Mouse (Mus musculus) lung, postnatal 10 days (tissue): Measurements from ENCODE around the gene Rell1.
A peak's percentile ranks its signal among the peaks of the same experiment; 100 is the strongest.
"Not testable (repeated sequence)": the region's sequence is repeated elsewhere in the genome, so short reads cannot be mapped to it uniquely, and the experiment has no call there.

Experiments used
- DNase-seq: peaks from one replicate; pipeline ENCODE4 v3.0.0; 2021

Gene Rell1

DNA sequence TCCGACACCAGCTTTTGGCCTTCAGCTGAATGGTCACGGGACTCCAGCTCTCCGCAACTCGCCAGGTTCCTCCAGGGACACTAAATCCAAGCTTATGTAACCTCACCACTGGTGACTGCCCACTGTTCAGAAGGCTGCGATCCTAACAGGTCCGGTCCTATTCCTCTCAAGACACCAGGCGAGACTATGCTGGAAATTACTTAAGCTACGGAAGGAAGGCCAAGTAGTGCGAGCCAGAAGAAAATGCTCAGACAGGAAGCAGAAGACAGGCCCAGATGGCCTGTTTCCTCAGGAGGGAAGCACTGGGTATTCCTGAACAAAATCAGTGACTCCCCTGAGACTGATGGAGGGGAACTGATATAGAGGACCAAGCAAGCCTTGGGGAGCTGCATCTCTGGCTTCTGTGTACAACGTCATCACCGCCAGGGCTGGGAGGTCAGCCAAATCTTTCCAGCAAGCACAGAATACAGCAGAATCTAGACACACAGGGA is 17.2 kb downstream of the Rell1 start:
- DNase-seq = peak; percentile 41

DNA sequence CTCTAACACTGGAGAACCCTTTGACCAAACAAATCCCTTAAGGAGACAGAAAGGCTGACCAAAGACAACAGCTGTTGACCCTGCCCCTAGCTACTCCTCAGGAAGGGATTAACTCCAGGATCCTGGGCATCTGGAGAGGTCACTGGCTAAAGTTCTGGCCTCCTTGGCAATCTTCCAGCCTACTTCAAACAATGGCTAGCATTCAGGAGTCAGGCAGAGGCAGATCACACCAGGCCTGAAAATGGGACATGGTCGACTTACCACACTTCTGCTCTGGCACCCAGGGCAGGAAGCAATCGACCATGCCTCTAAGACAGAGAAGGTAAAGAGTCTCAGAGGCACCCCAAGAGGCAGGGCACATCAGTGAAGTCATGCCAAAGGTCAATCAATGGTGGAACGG is 19.5 kb downstream of the Rell1 start:
- DNase-seq = peak; percentile 51

DNA sequence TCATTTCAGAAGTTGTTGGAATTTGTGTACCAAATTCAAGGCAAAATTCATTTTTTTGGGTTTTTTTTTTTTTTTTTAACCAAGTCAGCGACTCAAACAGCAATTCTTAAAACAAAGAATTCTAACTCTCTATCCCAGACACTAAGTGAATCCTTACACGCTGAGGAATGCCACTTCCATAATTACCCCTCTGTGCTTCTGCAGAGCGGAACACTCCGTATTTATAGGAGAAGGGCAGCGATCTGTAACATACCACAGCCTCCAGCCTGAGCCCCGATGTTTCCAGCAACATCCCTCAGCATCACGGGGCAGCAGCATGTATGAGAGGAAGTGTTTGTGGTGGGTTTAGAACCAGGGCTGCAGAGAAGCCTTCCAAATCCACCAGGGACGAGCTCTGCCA is 21.2 kb downstream of the Rell1 start:
- no peak for DNase-seq

DNA sequence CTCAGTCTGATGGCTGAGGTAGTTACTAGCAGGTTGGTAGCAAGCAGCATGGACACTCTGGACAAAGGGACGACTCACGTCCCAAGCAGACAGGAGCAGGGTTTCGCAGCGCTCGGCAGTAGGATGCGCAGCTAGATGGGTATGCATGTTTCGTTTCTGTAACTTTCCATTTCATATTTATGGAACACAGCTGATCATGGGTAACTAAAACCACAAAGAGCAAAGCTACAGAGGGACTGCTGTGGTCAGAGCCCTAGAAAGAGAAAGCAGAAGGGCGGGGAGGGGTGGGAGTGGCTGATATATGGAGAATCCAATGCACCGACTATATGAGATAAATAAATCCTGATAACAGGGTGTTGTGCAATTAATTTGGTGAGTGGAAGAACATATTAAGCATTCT is 25.4 kb downstream of the Rell1 start:
- no peak for DNase-seq

DNA sequence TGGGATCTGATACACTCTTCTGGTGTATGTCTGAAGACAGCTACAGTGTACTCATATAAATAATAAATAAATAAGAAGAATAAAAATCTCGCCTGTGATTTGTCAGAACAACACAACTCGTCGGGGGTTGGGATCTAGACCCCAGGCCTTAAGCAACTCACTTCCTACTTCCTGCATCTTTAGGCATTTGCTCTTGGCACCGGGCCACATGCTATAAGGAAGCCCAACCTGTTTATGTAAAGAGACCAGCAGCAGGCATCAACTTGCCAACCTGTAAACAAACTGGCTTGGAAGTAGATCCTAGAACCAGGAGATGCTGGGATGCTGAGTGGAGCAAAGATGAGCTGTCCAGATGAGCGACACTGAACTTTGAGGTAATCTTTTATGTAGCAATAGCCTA is 26.8 kb downstream of the Rell1 start:
- no peak for DNase-seq

DNA sequence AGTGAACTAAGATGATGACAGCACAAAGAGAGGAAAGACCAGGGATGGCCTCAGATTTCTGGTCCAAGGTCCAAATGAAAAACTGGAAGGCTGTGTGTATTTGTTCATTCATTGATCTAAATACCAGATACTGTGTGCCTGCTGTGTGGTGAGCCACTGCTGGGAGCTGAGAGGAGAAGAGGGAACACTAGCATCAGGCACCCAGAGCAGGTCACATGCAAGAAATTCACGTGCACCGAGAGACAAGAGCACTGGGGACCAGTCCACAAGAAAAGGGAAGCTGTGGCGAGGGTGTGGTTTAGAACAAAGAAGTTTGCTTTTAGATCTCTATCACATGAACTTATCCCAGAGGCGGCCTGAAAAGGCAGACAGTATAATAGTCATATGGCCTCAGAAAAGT is 30.1 kb downstream of the Rell1 start:
- DNase-seq = peak; percentile 23

DNA sequence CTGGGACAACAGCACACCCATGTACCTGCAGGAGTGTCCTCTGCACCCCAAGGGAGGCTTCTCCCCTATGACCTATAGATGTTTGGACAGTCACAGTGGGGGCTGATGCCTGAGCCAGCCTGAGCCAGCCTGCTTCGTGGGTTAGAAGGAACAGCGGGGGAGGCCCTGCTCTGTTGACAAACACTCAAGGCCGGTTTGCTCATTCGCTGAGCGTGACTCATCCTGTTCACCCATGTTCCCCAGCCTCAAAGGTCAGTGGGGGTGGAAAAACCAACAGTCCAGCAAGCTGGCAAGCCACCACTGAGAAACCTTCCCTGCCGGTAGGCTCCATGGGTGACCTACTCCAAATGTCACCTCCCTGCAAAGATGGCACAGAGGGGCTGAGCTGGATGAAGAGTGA is 32.0 kb downstream of the Rell1 start:
- DNase-seq = peak; percentile 52

DNA sequence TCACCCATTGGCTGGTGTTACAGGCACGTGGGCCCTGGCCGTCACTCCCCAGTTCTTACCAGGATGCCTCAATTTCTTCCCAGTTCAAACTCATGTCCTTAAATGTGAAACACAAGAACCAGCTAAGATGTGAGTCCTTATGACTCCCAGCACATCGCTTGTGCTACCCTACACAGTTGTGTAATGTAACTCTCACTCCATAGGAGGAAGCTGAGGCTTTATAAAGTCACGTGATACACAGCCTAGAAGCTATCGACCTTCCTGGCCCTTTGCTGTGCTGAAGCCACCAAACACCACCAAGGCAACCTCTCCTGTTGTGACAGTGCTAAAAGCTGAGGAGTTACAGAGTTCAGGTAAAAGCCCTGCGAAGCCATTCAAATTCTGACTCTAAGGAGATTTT is 33.1 kb downstream of the Rell1 start:
- no peak for DNase-seq

DNA sequence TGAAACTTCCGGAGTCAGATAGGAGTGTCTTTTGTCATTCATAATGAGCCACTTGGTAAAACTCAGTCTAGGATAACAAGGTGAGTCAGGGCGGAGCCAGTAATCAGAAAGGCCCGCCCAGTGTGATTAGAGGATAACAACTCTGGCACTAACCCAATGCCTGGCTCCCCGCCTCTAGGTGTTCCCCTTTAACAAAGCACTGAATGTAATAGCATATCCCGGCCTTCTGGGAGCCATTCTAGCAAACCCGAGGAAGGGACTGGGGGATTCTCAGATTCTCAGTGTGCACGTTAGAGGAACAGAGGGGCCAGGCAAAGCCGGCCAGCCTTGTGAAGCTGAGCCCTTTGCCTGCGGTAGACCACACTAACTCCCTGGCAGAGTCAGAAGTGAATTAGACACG is 35.9 kb downstream of the Rell1 start:
- peak; percentile 22 for DNase-seq

DNA sequence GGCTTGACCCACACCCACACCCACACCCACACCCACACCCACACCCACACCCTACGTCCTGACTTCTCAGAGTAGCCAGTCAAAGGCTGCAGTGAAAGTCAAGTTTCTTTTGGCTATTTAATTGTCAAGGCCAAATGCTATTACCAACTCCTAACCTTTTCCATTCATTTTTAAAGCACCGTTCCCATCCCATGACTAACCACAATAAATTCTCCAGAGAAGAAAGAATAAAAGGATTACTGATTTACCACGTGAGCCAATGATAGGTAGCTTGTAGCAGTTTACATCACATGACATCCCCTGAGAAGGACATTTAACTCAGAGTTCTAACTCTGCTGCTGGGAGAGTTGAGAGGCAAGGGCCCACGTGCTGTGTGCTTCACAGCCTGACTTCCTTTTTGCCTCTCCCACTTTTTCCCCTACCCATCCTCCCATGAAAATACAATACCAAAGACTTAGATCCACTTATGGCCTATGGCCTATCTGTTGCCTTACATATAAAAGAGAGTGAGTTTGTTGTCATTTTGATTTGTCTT is 37.8 kb downstream of the Rell1 start:
- no peak for DNase-seq

DNA sequence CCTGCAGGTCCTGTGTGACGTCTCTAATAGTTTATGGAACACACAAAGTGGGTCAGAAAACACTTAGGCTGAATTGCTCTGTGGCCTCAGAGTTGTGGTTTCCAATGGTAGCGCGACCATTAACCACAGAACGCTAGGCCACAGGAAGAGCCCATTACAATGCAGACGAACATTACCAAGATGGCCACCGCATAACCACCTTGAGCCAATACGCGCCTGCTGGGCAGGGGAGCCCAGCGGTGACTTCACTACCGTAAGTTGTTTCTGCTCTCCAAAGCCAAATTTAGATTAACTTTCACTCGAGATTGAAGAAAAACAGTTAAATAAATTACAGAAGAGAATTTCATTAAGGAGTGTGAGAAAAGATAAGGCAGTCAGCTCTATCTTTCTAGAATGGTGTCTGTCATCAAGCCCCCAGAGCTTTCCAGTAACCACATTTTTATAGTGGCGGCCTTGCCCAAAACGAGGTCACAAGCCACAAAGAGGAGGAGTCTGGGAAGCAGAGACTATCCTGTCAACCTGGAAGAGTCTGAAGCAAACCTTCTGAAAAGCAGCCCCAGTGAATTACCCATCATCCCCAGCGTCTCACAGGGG is 43.6 kb downstream of the Rell1 start:
- no peak for DNase-seq

DNA sequence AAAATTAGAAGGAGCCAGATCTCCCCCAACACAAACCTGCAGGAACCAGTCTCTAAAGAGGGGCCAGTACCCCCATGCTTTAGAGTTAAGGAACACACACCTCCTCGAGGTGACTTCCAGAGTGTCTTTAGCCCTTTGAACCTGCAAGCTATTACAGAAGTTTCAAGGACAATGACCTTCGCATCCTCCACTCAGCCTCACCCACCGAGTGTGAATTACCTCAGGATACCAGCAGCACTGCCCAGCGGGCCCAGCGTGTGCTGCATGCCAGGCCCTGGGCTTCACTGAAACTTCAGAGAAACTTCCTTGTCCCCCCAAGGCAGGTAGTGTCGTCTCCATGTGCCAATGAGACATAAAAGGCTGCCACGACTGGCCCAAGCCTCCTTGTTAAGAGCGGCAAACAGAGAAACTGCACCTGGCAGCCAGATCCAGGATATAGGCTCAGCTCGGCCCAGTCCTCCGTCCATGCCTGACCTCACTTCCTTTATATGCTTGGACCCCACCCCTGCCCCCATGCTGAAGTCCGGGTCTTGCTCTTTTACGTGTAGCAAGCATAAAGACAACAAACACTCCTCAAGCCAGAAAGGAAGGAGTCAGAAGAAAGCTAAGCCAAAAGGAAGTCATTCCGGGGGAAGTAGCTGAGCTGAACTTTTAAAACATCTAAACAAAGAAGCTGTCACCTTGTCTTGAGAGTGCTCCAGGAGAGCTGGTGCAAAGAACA is 45.2 kb downstream of the Rell1 start:
- peak; percentile 62 for DNase-seq

DNA sequence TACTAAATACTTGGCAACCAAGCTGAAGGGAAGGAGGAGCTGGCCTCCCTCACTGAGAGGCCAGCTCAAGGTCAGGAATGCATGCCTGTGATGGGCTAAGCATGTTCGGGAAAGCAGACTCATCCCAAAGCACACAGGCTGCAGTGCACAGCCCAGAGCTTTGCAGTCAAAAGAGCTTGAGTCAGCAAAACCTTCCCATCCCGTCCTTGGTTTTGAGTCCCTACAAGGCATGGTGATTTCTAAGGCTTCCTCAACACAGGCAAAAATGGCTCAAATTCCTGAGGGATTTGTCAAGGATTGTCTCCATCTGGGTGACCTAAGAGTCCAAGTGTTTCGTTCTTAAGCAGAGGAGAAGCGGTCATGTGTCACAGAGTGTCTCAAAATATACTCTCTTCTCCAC is 50.5 kb downstream of the Rell1 start:
- DNase-seq = peak; percentile 53

DNA sequence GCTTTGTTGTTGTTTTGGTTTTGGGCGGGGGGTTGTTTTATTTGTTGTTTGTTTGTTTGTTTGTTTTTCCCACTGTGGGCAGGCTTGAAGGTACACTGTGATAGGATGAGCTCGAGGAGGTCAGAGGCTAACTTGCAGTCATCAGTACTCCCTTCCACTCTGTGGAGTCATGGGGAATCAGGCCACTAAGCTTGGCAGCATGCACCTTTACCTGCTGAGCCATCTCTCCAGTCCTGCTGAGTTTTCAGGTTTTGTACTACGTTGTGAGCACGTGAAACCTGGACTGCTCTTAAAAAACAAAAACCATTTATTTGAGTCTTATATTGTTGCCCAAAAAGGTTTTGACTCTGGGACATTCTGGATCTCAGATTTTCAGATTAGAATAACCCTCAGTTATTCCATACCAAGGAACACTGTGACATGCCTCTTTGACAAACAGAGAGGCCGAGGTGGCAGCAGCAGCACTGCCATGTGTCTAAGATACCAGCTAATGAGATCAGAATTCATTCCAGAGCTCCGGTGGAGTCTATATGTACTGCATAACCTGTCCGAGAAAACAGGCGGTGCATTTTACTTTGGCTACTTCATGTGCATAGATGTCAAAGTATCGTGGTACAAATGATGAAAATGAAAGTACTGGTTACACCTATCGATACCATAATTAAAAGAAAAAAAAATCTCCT is 52.1 kb downstream of the Rell1 start:
- no peak for DNase-seq

DNA sequence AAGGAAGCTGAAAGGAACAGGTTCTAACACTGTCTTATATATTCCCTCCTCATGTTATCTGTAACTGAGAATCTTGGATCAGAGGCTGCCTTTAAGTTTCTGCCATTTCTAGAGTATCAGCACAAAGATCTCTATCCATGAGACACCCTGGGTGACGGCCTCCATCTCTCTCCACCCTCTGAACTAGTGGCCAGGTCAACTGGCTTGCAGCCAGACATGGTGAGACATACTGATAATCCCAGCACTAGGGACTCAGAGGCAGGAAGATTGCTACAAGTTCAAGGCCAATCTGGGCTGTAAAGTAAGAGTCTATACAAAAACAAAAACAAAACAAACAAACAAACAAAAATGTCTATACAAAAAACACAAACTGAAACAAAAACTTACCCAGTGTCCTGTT is 53.8 kb downstream of the Rell1 start:
- DNase-seq = no peak

DNA sequence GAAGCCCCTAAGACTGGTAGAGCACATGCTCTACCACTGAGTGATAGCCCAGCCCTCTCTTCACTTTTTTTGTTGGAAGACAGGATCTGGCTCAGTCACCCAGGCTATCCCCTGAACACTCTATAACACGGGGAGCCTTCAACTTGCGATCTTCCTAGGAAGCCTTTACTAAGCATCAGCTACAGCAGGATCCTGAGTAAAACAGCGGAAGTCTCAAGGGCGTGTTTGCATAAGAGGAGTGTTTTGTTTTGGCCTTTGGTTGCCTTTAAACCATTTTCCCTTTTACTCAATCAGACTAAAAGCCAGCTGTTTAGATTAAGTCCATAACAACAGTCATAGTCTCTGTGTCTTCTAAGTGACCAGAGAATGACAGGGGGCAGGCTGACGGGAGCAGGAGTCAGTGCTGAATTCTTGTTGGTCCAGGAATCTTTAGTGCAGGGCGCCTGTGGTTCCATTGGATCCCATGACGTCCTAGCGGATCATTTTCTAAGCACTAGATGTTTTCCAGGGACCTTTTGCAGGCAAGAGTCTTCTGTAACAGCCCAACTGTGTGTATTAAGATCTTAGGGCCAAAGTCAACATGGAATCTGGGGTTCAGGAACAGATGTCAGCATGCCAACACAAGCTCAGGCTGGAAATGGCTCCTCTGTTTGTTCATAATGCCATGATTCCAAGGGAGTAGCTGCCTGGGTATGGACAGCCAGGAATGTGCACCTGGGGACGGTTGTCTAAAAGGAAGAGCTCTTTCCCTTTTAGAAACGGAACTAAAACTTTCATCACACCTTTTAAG is 58.3 kb downstream of the Rell1 start:
- peak; percentile 13 for DNase-seq

DNA sequence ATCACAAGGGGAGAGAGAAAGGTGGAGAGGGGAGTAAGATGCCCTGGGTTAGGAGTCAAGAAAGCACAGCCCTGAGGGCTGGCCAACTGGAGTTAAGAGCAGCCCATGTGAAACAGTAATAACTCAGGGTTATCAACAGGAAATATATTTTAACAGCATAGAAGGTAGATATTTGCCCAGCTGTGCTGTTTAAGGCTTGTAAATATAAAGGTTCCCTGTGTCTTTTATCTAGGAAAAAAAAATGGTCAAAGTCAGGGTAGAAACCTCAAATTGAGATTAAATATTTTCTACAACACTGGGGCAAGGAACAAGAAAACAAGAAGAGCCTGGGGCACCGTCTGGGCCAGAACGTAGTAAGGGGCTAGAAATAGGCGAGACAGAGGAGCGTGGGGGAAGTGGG is 61.2 kb downstream of the Rell1 start:
- no peak for DNase-seq

DNA sequence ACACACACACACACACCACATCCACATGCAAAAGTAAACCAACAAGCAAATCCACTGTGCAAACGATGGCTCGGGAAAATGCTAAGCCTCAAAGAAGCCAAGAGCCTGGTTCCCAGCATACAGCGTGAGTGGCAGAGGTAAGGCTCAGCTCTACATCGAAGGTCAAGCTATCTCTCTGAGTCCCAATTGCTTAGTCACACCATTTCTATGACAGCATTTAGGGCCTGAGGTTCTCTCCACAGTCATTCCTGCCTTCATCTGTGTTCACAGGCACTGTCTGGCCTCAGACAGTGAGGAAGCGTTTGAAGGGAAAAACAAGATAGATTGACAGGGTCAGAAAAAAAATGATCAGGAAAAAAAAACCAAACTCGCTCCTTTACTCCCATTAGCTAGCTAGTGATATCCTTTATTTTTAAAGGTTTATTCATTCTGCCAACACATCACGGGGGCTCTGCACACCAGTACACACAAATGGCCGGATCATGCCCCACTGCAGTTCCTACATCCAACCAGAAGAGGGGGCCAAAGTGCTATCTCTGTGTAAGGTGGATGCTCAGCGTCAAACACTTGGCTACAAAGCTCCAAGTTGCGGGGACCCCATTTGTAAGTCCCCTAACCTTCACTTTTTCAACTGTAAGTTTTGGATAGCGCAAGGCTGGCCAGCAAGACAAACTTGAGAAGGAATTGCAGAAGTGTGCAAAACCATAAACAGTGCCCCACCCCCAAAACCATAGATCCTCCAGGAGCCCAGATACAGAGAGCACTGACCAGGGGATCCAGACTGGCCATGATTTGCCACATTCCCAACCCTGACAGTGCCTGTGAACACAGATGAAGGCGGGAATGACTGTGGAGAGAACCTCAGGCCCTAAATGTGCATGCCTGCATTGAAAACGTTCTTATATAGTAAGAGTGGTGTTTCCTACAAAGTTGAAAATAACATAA is 62.3 kb downstream of the Rell1 start:
- DNase-seq = peak; percentile 87

DNA sequence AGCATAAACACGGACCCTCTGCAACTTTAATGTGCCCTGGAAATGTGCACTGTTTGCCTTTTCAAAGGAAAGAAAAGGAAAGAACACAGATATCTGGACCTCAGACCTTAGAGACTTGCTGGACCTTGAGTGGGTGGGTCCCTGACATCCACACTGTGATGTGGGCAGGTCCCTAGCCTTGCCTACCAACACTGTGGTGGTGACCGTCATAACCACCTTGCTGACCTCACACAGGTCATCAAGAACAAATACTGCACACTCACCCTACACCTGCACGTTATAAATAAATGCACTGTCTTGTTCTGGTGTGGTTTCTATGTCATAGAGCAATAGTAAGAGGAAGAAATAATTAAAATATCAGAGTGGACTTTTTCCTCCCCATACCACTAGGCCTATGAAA is 65.4 kb downstream of the Rell1 start:
- DNase-seq = no peak

DNA sequence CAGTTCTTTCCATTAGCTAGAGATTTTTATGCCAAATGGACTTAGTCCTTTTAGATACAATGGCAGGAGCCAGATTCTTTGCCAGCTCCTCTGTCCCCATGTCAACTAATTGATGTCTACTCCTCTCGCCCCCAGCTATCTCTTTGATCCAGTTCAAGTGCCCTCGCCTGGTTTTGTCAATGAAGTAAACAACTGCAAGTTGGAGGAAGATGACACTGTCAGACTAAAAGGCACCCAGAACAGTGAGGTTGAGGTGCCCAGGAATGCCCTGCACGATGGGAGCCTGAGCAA is 70.9 kb downstream of the Rell1 start:
- no peak for DNase-seq

DNA sequence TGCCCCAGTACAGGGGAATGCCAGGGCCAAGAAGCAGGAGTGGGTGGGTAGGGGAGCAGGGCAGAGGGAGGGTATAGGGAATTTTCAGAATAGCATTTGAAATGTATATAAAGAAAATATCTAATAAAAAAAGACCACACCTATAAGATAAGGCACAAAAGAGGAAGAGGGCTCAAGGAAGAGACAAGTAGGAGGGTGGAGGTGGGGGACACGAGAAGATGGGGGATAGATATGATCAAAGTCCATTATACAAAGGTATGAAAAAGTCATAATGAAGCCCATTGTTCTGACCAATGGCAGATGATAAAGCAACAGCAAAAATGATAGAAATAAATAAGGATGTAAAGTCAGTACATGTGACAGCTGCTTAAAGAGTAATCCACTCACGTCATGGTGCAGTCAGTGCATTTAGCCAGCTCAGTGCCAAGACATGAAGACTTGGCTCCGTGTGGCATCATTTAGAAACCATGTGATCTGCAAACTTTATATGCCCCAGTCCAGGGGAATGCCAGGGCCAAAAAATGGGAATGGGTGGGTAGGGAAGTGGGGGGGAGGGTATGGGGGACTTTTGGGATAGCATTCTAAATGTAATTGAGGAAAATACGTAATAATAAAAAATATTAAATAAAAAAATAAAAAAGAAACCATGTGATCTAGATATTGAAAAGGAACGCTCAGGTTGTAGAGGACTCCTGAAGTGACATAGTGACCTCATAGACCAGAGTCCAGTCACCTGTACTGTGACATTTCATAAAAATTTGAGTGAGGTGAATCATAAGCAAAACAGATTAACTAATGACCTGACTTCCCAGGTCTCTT is 71.5 kb downstream of the Rell1 start:
- DNase-seq = not testable (repeated sequence)
